Mouse (Mus musculus): ENCODE results near the gene Syt17. TPM values are rescaled to one million over a fixed set of nuclear protein-coding genes. Genes with fewer than 3 reads are reported as not detected.

Syt17 gene
- polyA plus RNA-seq, 1 experiment from 2014 or later: 1.3 TPM

- no peak overlapping the region for H3K4me3 ChIP-seq
- peaks cover 7% of the 10 kb centered on the region for H3K4me1 ChIP-seq
- no peak for DNase-seq (ENCODE audit: low spot score)
- H3K27me3 ChIP-seq (ENCODE audit: insufficient read depth, poor library complexity, severe bottlenecking): no peaks in the 10 kb centered on the region
- no peak overlapping the region for H3K27ac ChIP-seq
- no peaks in the 10 kb centered on the region for H3K36me3 ChIP-seq
- 31% methylated on average over 10 of the region's 10 CpGs for WGBS
- no peaks in the 10 kb centered on the region for H3K9me3 ChIP-seq
Observed at GRCm38 (mm10) chr7:118481047-118481810, 33.2 kb upstream of the Syt17 start.

GRCm38 (mm10) chr7:118480160-118480709 is 32.2 kb upstream of the Syt17 start:
- no peak for DNase-seq (ENCODE audit: low spot score)
- no peak overlapping the region for H3K27ac ChIP-seq
- 77% methylated on average over 9 of the region's 9 CpGs for WGBS

DNA sequence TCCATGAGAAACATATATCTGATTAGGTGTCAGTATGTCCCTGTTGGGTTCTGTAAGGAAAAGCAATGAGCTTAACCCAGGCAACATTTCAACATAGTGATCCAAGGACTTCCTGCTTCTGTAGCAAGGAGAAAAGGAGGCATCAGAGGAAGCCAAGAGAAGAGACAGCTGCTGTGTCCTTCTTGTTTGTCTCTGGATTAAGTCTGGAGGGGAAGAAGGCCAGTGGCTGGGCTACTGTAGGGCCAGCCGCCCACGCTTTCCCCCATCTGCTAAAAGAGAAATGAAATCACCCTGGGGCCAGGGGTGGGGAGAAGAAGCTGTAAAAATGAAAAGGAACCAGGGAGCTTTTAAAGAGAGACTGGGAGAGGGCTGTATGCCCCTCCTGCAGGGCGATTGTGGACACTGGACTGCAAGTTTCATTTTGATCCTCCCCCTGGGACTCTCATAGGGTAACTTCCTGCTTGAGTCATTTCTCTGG is 30.9 kb upstream of the Syt17 start:
- no peaks in the 10 kb centered on the region for H3K27me3 ChIP-seq (ENCODE audit: insufficient read depth, poor library complexity, severe bottlenecking)
- H3K9me3 ChIP-seq: no peaks in the 10 kb centered on the region; the same call in 1 of the 2 replicates
- no peak overlapping the region; the same call in 1 of the 2 replicates for H3K27ac ChIP-seq
- H3K4me3 ChIP-seq: no peak overlapping the region
- 54% methylated on average over 3 of the region's 3 CpGs for WGBS
- H3K4me1 ChIP-seq: peaks cover 7% of the 10 kb centered on the region
- H3K36me3 ChIP-seq: no peaks in the 10 kb centered on the region
- no peak for DNase-seq (ENCODE audit: low spot score)

More at GRCm38 (mm10) chr7:118480160-118480709, 32.2 kb upstream of the Syt17 start:
- Histone ChIP-seq H3K4me1 (peaks cover 7% of the 10 kb centered on the region), H3K36me3 (no peaks in the 10 kb centered on the region), H3K27me3 (ENCODE audit: insufficient read depth, poor library complexity, severe bottlenecking) (no peaks in the 10 kb centered on the region), H3K4me3 (no peak overlapping the region), H3K9me3 (no peaks in the 10 kb centered on the region)

GRCm38 (mm10) chr7:118476428-118476827 is 28.4 kb upstream of the Syt17 start:
- no peak overlapping the region for H3K4me3 ChIP-seq
- DNase-seq (ENCODE audit: low spot score): no peak
- no peak overlapping the region for H3K27ac ChIP-seq
- H3K9me3 ChIP-seq: no peaks in the 10 kb centered on the region; the same call in 1 of the 2 replicates
- H3K27me3 ChIP-seq (ENCODE audit: insufficient read depth, poor library complexity, severe bottlenecking): no peaks in the 10 kb centered on the region
- WGBS: 69% methylated on average over 5 of the region's 5 CpGs
- H3K4me1 ChIP-seq: peaks cover 7% of the 10 kb centered on the region
- no peaks in the 10 kb centered on the region for H3K36me3 ChIP-seq

DNA sequence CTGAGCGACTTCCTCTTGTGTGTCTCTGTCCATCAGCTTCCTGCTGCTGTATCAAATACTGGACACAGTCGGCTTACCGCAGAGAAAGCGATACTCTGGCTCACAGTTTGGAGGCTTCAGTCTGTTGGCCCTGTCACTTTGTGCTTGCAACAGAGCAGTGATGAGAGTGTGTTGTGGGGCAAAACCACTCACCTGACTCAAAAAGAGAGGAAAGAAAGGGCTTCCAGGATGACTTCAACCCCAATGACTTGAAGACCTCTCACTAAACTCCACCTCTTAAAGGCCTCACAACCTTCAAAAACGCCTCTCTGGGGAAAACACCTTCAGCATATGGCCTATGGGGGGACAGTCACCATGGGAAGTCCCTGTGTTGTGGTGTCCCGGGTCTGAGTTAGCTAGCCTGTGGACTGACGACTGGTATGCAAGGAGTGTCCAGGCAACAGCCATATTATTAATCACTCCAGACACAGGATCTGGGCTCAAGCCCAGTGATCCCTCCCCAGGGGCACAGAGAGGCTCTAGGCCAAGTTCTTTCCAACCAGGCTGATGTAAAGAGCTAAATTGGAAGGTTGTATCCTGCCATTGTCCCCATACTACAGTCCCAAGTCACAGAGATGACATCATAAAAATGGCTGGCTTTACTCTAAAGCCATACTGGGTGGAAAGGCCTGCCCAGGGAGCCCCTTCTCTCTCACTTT is 27.1 kb upstream of the Syt17 start:
- WGBS: 83% methylated on average over 7 of the region's 7 CpGs
- Histone ChIP-seq H3K27me3 (ENCODE audit: insufficient read depth, poor library complexity, severe bottlenecking) (no peaks in the 10 kb centered on the region), H3K4me3 (no peak overlapping the region), H3K27ac (no peak overlapping the region), H3K4me1 (peaks cover 12% of the 10 kb centered on the region), H3K9me3 (no peaks in the 10 kb centered on the region; the same call in 1 of the 2 replicates), H3K36me3 (no peaks in the 10 kb centered on the region)
- no peak for DNase-seq (ENCODE audit: low spot score)

DNA sequence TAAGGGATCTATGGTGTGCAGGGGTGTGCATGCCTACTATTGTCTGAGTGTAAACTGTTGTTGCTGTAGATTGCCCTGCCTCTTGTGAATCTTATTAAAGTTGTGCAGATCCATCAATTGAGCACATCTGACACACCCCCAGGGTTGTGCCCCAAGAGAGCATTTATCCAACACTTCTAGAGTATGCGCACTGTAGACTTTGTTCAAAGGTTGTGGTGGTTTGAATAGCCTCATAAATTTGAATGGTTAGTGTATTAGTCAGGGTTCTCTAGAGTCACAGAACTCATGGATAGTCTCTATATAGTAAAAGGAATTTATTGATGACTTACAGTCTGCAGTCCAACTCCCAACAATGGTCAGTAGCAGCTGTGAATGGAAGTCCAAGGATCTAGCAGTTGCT is 24.9 kb upstream of the Syt17 start:
- WGBS: 94% methylated on average over 1 of the region's 1 CpGs
- DNase-seq (ENCODE audit: low spot score): no peak
- Histone ChIP-seq H3K36me3 (no peaks in the 10 kb centered on the region), H3K27ac (no peak overlapping the region), H3K4me3 (no peak overlapping the region), H3K27me3 (ENCODE audit: insufficient read depth, poor library complexity, severe bottlenecking) (no peaks in the 10 kb centered on the region), H3K9me3 (no peaks in the 10 kb centered on the region; the same call in 1 of the 2 replicates), H3K4me1 (peaks cover 12% of the 10 kb centered on the region)

DNA sequence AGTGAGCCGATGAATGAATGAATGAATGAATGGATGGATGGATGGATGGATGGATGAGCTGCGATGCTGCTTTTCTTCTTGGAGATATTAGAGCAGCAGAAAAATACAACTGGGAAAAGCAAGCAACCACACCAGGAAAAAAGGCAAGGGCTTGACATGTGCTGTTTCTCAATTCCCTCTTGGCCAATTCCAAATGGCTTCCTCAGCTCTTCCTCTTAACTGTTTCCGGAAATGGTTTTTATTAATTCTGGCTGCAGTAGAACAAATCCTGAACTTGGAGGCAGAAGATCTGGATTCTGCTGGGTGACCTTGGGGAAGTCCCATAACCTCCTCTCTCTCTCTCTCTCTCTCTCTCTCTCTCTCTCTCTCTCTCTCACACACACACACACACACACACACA is 20.0 kb upstream of the Syt17 start:
- no peaks in the 10 kb centered on the region for H3K36me3 ChIP-seq
- no peaks in the 10 kb centered on the region for H3K27me3 ChIP-seq (ENCODE audit: insufficient read depth, poor library complexity, severe bottlenecking)
- H3K27ac ChIP-seq: no peak overlapping the region
- no peaks in the 10 kb centered on the region for H3K9me3 ChIP-seq
- WGBS: 82% methylated on average over 3 of the region's 3 CpGs
- peaks cover 17% of the 10 kb centered on the region for H3K4me1 ChIP-seq
- no peak for DNase-seq (ENCODE audit: low spot score)
- no peak overlapping the region for H3K4me3 ChIP-seq

DNA sequence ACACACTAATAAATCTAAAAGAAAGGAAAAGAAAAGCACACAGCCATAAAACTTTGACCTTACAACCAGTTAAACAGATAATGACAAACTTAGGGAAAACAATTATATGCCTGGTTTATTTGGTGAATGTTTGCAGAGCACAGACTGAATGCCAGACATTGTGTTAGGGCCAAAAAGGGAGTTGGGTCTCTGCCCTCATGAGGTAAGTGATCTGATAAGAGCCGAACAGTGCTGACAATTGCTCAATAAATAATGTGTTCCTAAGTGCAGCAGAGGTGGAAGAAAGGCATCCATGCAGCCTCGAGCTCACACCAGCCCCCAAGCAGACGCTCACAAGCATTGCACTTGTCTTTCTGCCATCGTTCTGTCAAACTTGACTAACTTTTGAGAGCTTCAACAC is 16.4 kb upstream of the Syt17 start:
- Histone ChIP-seq H3K36me3 (no peaks in the 10 kb centered on the region), H3K4me3 (no peak overlapping the region), H3K9me3 (no peaks in the 10 kb centered on the region), H3K27ac (no peak overlapping the region), H3K27me3 (ENCODE audit: insufficient read depth, poor library complexity, severe bottlenecking) (no peaks in the 10 kb centered on the region), H3K4me1 (peaks cover 16% of the 10 kb centered on the region)
- WGBS: 48% methylated on average over 4 of the region's 4 CpGs
- DNase-seq (ENCODE audit: low spot score): no peak

- no peak for DNase-seq (ENCODE audit: low spot score)
- peaks cover 14% of the 10 kb centered on the region for H3K4me1 ChIP-seq
- H3K36me3 ChIP-seq: no peaks in the 10 kb centered on the region
- no peak overlapping the region for H3K27ac ChIP-seq
- H3K4me3 ChIP-seq: no peak overlapping the region
- 64% methylated on average over 11 of the region's 11 CpGs for WGBS
- H3K27me3 ChIP-seq (ENCODE audit: insufficient read depth, poor library complexity, severe bottlenecking): 0 out of 2 replicates have a peak, but pooled peaks cover 6% of the 10 kb centered on the region
- H3K9me3 ChIP-seq: no peaks in the 10 kb centered on the region
Observed at GRCm38 (mm10) chr7:118462818-118463762, 15.1 kb upstream of the Syt17 start.

DNA sequence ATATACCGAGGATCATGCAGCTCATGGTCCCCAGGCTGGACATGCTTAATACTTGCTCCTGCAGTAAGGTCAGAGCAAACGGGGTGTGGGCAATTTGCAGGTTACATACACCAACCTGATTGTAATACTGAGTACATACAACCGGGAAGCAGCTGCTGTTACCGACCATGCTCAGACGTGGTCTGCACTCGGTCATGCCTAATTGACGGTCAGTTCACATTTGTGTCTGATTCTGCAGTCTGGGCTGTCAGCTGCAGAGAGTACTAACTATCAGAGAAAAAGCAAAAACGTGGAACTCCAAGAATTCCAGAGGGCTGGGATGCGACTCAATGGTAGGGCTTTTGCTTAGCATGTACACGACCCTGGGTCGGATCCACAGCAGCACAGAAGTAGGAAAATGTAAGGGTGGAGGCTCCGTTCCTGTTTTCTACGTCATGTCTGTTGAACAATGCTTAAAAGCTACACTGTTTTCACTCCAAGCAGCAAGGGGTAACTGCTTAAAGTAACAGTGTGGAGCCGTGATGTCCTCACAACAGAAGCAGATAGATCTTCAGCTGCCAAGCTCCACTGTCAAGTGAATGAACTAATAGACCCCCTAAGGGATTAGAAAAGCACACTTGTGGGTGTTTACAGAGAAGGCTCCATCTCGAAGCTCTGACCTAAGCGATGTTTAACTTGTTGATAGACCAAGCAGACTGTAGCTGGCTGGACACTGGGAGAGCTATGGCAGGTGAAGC is 13.5 kb upstream of the Syt17 start:
- no peak overlapping the region for H3K27ac ChIP-seq
- H3K4me1 ChIP-seq: peaks cover 10% of the 10 kb centered on the region
- H3K27me3 ChIP-seq (ENCODE audit: insufficient read depth, poor library complexity, severe bottlenecking): 0 out of 2 replicates have a peak, but pooled peaks cover 10% of the 10 kb centered on the region
- no peak for DNase-seq (ENCODE audit: low spot score)
- H3K4me3 ChIP-seq: no peak overlapping the region
- H3K36me3 ChIP-seq: no peaks in the 10 kb centered on the region
- no peaks in the 10 kb centered on the region for H3K9me3 ChIP-seq
- WGBS: 58% methylated on average over 16 of the region's 16 CpGs

DNA sequence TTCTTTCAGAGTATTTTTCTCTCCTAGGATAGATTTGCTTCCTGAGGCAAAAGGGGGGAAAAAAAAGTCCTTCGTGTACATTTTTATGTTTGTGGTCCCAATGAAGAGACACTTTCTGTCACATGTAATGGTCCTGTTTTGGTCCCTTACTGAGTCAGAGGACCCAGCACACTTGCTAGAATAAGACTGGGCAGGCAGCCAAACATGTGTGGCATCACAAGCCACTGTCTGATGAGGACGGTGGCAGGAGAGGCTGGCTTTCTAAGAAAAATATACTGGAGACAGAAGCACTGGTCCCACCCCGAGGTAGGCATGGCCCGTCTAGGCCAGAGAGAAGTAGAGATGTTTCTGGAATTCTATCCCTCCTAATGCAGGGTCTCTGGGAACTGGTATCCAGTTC is 5.7 kb upstream of the Syt17 start:
- Histone ChIP-seq H3K27ac (no peak overlapping the region), H3K36me3 (no peaks in the 10 kb centered on the region), H3K27me3 (ENCODE audit: insufficient read depth, poor library complexity, severe bottlenecking) (peaks cover 36% of the 10 kb centered on the region), H3K9me3 (no peaks in the 10 kb centered on the region), H3K4me1 (no peaks in the 10 kb centered on the region), H3K4me3 (no peak overlapping the region)
- DNase-seq (ENCODE audit: low spot score): no peak
- 66% methylated on average over 4 of the region's 4 CpGs for WGBS

DNA sequence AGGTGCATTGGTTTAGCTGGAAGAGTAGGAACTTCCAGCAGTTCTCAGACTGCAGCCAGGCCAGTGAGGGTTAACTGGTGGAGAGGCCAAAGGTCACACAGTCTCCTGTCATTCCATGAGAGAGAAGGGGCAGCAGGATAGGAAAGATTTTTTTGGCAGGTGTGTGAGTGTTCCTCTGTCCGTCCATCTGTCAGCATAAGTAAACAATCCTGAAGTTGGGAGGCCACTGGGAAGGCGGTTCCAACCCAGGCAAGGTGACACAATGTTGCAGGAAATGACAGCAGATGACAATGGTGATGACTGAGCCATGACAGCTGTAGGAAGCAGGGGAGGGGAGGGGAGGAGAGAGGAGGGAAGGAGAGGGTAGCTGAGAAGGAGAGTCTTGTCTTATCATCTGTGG is 4.9 kb upstream of the Syt17 start:
- DNase-seq (ENCODE audit: low spot score): no peak
- H3K4me1 ChIP-seq: peaks cover 7% of the 10 kb centered on the region

More for the DNA sequence above, 4.9 kb upstream of the Syt17 start:
- 17% methylated on average over 2 of the region's 2 CpGs for WGBS
- H3K4me3 ChIP-seq: no peak overlapping the region
- no peaks in the 10 kb centered on the region for H3K9me3 ChIP-seq
- H3K27ac ChIP-seq: no peak overlapping the region
- no peaks in the 10 kb centered on the region for H3K36me3 ChIP-seq
- peaks cover 35% of the 10 kb centered on the region for H3K27me3 ChIP-seq (ENCODE audit: insufficient read depth, poor library complexity, severe bottlenecking)

Measured in heart, embryonic 10.5 days (tissue).